Mouse (Mus musculus) stomach, postnatal 0 days (tissue): ENCODE measurements at regions not wholly inside any gene's neighbourhood (a gene's known extent, or its start where the extent isn't known, plus 50 kb on each side); places are given as distances from the start of the nearest gene placed in this dataset.

ENCODE experiments used
- CTCF ChIP-seq: IDR thresholded peaks from 2 replicates; pipeline ENCODE4 v1.5.1; 2016; ENCODE audit warnings: antibody characterized with exemption, low read depth, mild to moderate bottlenecking, moderate library complexity
- EP300 ChIP-seq: optimal IDR thresholded peaks from 2 replicates; pipeline ENCODE3; 2016; ENCODE audit warnings: antibody characterized with exemption

- TF ChIP-seq CTCF (no peak), EP300 (no peak)
Observed at GRCm38 (mm10) chr4:87298129-87298528, 67.9 kb upstream of the Slc24a2 start.
